Mouse (Mus musculus) embryonic facial prominence, embryonic 12.5 days (tissue): ENCODE measurements around the gene Ocm. TPM values are rescaled to one million over a fixed set of nuclear protein-coding genes. Genes with fewer than 3 reads are reported as not detected.

Experiments
- ATAC-seq: fragments of 200-750 bp; cut with Nextera tagmentation; 2 replicates; pipeline ENCODE4 v1.8.0; 2017; ENCODE audit not compliant: insufficient number of reproducible peaks, insufficient read depth, low FRiP score, low TSS enrichment
- H3K27ac ChIP-seq: fragments of 300-500 bp; sonication (generic); 2 replicates; pipeline ENCODE4 v1.5.1; 2016; ENCODE audit warnings: mild to moderate bottlenecking
- H3K27me3 ChIP-seq: fragments of 300-500 bp; sonication (generic); 2 replicates; pipeline ENCODE4 v1.6.1; 2016; ENCODE audit warnings: mild to moderate bottlenecking, moderate library complexity
- H3K36me3 ChIP-seq: fragments of 300-500 bp; sonication (generic); 2 replicates; pipeline ENCODE4 v1.6.1; 2016; ENCODE audit warnings: mild to moderate bottlenecking
- H3K4me1 ChIP-seq: fragments of 300-500 bp; sonication (generic); 2 replicates; pipeline ENCODE4 v1.6.1; 2016
- H3K4me2 ChIP-seq: fragments of 300-500 bp; sonication (generic); replicated peaks from 2 replicates; pipeline ENCODE4 v1.6.1; 2016; ENCODE audit warnings: mild to moderate bottlenecking, moderate library complexity
- H3K4me3 ChIP-seq: fragments of 300-500 bp; sonication (generic); 2 replicates; pipeline ENCODE4 v1.5.1; 2016; ENCODE audit warnings: mild to moderate bottlenecking
- H3K9ac ChIP-seq: fragments of 300-500 bp; sonication (generic); 2 replicates; pipeline ENCODE4 v1.6.1; 2016; ENCODE audit warnings: mild to moderate bottlenecking, moderate library complexity
- H3K9me3 ChIP-seq: fragments of 300-500 bp; sonication (generic); 2 replicates; pipeline ENCODE4 v1.6.1; 2016; ENCODE audit warnings: mild to moderate bottlenecking, moderate library complexity
- WGBS: fragments of 180-500 bp; shearing (Covaris S2); methylation state at CpG from one replicate; pipeline ENCODE4 v1.1.7; 2016; 5-methylcytosine and 5-hydroxymethylcytosine counted together
- polyA plus RNA-seq: library from polyadenylated mRNA; unstranded; fragments of >200 nt; fragmentation: Nextera tagmentation; extraction: Ambion mirVana; gene quantifications from 2 replicates; pipeline ENCODE4 v1.2.1, GENCODE M21; 2016

The Ocm gene
- polyA plus RNA-seq, result not detected in 2 replicates

DNA sequence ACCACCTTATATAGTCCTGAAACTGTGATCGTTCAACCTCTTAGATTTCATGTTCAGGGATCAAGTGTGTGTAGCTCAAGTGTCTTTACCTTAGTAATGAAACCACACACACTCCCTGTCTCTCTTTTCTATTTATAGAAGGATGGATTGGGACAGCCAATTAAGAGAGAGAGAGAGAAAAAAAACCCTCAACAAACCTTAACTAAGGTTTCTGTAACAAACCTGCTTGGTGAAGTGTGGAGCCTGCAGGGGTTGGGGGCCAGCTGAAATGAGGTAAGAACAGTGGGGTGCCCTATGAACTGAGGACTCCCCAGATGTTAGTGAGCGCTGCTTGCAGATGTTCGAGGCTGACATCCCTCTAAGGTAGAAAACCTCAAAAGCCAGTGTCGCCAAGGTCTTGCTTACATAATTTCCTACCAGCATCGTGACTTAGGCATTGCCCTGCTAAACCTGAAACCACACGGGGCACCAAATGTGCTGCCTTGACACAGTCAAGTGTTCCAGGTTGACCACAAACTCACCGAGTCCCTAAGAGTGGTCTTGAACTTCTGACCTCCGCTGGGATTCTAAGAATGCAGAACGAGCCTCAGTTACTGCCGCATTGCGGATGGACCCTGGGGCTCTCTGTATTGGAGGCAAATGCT lies at the start of gene Ocm:
Ocm (minus strand) TSS at position 51 of the 644 bp plus-strand sequence.
- H3K9me3 ChIP-seq, result no peaks in the 10 kb centered on the region
- H3K27ac ChIP-seq, result no peak within 1 kb of the TSS
- no peaks in the 10 kb centered on the region for H3K4me1 ChIP-seq
- H3K36me3 ChIP-seq, result no peaks in the 10 kb centered on the region
- no peak for ATAC-seq
- H3K4me3 ChIP-seq, result no peak within 1 kb of the TSS
- H3K4me2 ChIP-seq, result no peak within 1 kb of the TSS
- 64% methylated on average over 11 of the region's 11 CpGs for WGBS
- no peaks in the 10 kb centered on the region for H3K27me3 ChIP-seq
- no peak within 1 kb of the TSS for H3K9ac ChIP-seq

GRCm38 (mm10) chr5:144071249-144071648 lies 44.8 kb upstream of the Ocm start:
- no peaks in the 10 kb centered on the region for H3K27me3 ChIP-seq
- H3K9me3 ChIP-seq, result 0 out of 2 replicates have a peak, but pooled peaks cover 3% of the 10 kb centered on the region
- H3K4me1 ChIP-seq, result no peaks in the 10 kb centered on the region
- H3K4me2 ChIP-seq, result no peak overlapping the region
- WGBS, result 46% methylated on average over 1 of the region's 1 CpGs
- no peaks in the 10 kb centered on the region for H3K36me3 ChIP-seq
- no peak for ATAC-seq
- H3K27ac ChIP-seq, result no peak overlapping the region
- H3K9ac ChIP-seq, result no peak overlapping the region
- no peak overlapping the region for H3K4me3 ChIP-seq

DNA sequence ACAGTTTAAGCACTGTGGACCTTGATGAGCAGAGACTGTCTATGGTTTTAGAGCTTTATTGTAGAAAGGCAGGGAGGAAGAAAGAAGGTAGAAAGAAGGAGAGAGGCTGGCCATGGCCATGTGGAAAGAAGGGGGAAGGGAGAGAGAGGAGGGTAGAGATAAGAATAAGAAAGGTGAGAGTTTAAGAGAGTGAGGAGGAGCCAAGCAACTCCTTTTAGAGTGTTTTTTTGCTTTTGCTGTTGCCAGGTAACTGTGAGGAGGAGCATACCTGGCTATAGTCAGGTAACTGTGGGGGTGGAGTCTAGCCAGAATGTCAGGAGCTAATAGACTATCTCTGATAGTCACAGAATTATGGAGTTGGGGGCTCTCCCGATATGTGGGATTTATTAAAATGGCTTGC lies 43.6 kb upstream of the Ocm start:
- H3K4me3 ChIP-seq, result no peak overlapping the region
- H3K4me2 ChIP-seq, result no peak overlapping the region
- no peak for ATAC-seq
- WGBS, result 91% methylated on average over 1 of the region's 1 CpGs
- no peaks in the 10 kb centered on the region for H3K27me3 ChIP-seq
- no peak overlapping the region for H3K27ac ChIP-seq
- H3K4me1 ChIP-seq, result no peaks in the 10 kb centered on the region
- no peaks in the 10 kb centered on the region for H3K36me3 ChIP-seq
- no peak overlapping the region for H3K9ac ChIP-seq
- 0 out of 2 replicates have a peak, but pooled peaks cover 3% of the 10 kb centered on the region for H3K9me3 ChIP-seq

- no peak overlapping the region for H3K9ac ChIP-seq
- no peak overlapping the region for H3K4me3 ChIP-seq
- H3K9me3 ChIP-seq, result 0 out of 2 replicates have a peak, but pooled peaks cover 3% of the 10 kb centered on the region
- WGBS, result 88% methylated on average over 2 of the region's 2 CpGs
- no peaks in the 10 kb centered on the region for H3K36me3 ChIP-seq
- H3K4me1 ChIP-seq, result no peaks in the 10 kb centered on the region
- ATAC-seq, result no peak
- H3K4me2 ChIP-seq, result no peak overlapping the region
- H3K27me3 ChIP-seq, result no peaks in the 10 kb centered on the region
- H3K27ac ChIP-seq, result no peak overlapping the region
Observed at GRCm38 (mm10) chr5:144066036-144066435, 39.6 kb upstream of the Ocm start.

GRCm38 (mm10) chr5:144064093-144064492 lies 37.6 kb upstream of the Ocm start:
- no peak overlapping the region for H3K4me2 ChIP-seq
- no peak overlapping the region for H3K9ac ChIP-seq
- no peaks in the 10 kb centered on the region for H3K36me3 ChIP-seq
- no peaks in the 10 kb centered on the region for H3K27me3 ChIP-seq
- WGBS, result 70% methylated on average over 5 of the region's 5 CpGs
- H3K4me3 ChIP-seq, result no peak overlapping the region
- H3K4me1 ChIP-seq, result no peaks in the 10 kb centered on the region
- ATAC-seq, result no peak
- H3K27ac ChIP-seq, result no peak overlapping the region
- H3K9me3 ChIP-seq, result 0 out of 2 replicates have a peak, but pooled peaks cover 3% of the 10 kb centered on the region

DNA sequence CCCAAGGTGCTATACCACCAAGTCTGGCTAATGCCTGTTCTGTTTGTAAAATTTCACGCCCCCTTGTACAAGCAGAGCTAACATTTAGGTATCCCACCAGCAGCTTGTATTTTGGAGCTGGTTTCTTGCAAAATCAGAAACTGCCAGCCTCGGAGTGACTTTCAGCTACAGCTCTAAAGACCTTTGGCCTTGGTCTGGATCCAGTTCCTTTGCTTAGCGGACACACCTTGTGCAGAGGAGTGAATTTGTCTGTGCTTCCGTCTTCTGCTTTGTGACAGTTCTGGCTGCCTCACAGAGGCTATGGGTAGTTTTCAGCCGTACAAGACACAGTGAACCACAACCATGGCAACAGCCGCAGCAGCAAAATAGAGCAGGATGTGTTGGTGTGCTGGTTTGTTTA lies 27.9 kb upstream of the Ocm start:
- Histone ChIP-seq H3K9me3 (no peaks in the 10 kb centered on the region), H3K9ac (no peak overlapping the region), H3K4me1 (no peaks in the 10 kb centered on the region), H3K27ac (no peak overlapping the region), H3K4me3 (no peak overlapping the region), H3K27me3 (no peaks in the 10 kb centered on the region), H3K4me2 (no peak overlapping the region), H3K36me3 (no peaks in the 10 kb centered on the region)
- WGBS, result 93% methylated on average over 6 of the region's 6 CpGs
- no peak for ATAC-seq

- no peak overlapping the region for H3K27ac ChIP-seq
- no peak overlapping the region for H3K4me2 ChIP-seq
- no peak for ATAC-seq
- H3K9me3 ChIP-seq, result no peaks in the 10 kb centered on the region
- WGBS, result 51% methylated on average over 3 of the region's 3 CpGs
- H3K4me3 ChIP-seq, result no peak overlapping the region
- no peaks in the 10 kb centered on the region for H3K4me1 ChIP-seq
- H3K27me3 ChIP-seq, result no peaks in the 10 kb centered on the region
- H3K36me3 ChIP-seq, result no peaks in the 10 kb centered on the region
- no peak overlapping the region for H3K9ac ChIP-seq
Observed at GRCm38 (mm10) chr5:144053450-144053849, 27.0 kb upstream of the Ocm start.

- H3K4me2 ChIP-seq, result no peak overlapping the region
- H3K4me1 ChIP-seq, result no peaks in the 10 kb centered on the region
- ATAC-seq, result no peak
- no peak overlapping the region for H3K9ac ChIP-seq
- no peaks in the 10 kb centered on the region for H3K36me3 ChIP-seq
- no peak overlapping the region for H3K4me3 ChIP-seq
- H3K27ac ChIP-seq, result no peak overlapping the region
- no peaks in the 10 kb centered on the region for H3K27me3 ChIP-seq
- H3K9me3 ChIP-seq, result no peaks in the 10 kb centered on the region
Observed at GRCm38 (mm10) chr5:144051268-144051667, 24.8 kb upstream of the Ocm start.

GRCm38 (mm10) chr5:144049881-144050280 lies 23.4 kb upstream of the Ocm start:
- Histone ChIP-seq H3K36me3 (no peaks in the 10 kb centered on the region), H3K9me3 (no peaks in the 10 kb centered on the region), H3K4me3 (no peak overlapping the region), H3K4me2 (no peak overlapping the region), H3K27me3 (no peaks in the 10 kb centered on the region), H3K4me1 (no peaks in the 10 kb centered on the region), H3K9ac (no peak overlapping the region), H3K27ac (no peak overlapping the region)
- WGBS, result 70% methylated on average over 3 of the region's 3 CpGs
- ATAC-seq, result no peak

GRCm38 (mm10) chr5:144047324-144047723 lies 20.9 kb upstream of the Ocm start:
- Histone ChIP-seq H3K4me1 (no peaks in the 10 kb centered on the region), H3K27ac (no peak overlapping the region), H3K9ac (no peak overlapping the region), H3K4me3 (no peak overlapping the region), H3K9me3 (no peaks in the 10 kb centered on the region), H3K27me3 (no peaks in the 10 kb centered on the region), H3K36me3 (no peaks in the 10 kb centered on the region), H3K4me2 (no peak overlapping the region)
- ATAC-seq, result no peak
- WGBS, result 56% methylated on average over 13 of the region's 13 CpGs

GRCm38 (mm10) chr5:144043166-144043565 lies 16.7 kb upstream of the Ocm start:
- H3K4me1 ChIP-seq, result no peaks in the 10 kb centered on the region
- 87% methylated on average over 11 of the region's 11 CpGs for WGBS
- H3K27me3 ChIP-seq, result no peaks in the 10 kb centered on the region
- no peak overlapping the region for H3K4me3 ChIP-seq
- no peaks in the 10 kb centered on the region for H3K36me3 ChIP-seq
- no peak overlapping the region for H3K4me2 ChIP-seq
- H3K9me3 ChIP-seq, result no peaks in the 10 kb centered on the region
- no peak overlapping the region for H3K27ac ChIP-seq
- ATAC-seq, result no peak
- no peak overlapping the region for H3K9ac ChIP-seq

GRCm38 (mm10) chr5:144040720-144041364 lies 14.4 kb upstream of the Ocm start:
- Histone ChIP-seq H3K9me3 (no peaks in the 10 kb centered on the region), H3K4me2 (no peak overlapping the region), H3K27ac (no peak overlapping the region), H3K27me3 (no peaks in the 10 kb centered on the region), H3K36me3 (no peaks in the 10 kb centered on the region), H3K9ac (no peak overlapping the region), H3K4me1 (no peaks in the 10 kb centered on the region), H3K4me3 (no peak overlapping the region)
- 38% methylated on average over 11 of the region's 11 CpGs for WGBS
- no peak for ATAC-seq
